Mouse (Mus musculus): ENCODE data around the gene Fgf23. TPM values are rescaled to one million over a fixed set of nuclear protein-coding genes. Genes with fewer than 3 reads are reported as not detected.

Fgf23 gene
- polyA plus RNA-seq, 1 experiment from 2014 or later: 0.11 TPM

- Histone ChIP-seq H3K4me3 (replicated peaks; ENCODE audit: low read length) (peak overlapping the region; percentile 57), H3K9me3 (ENCODE audit: control insufficient read depth, low read length) (no peaks in the 10 kb centered on the region), H3K4me2 (replicated peaks) (peak overlapping the region; percentile 84), H3K9ac (peak overlapping the region; percentile 85), H3K4me1 (replicated peaks; ENCODE audit: control insufficient read depth, insufficient read depth, low read length) (no peaks in the 10 kb centered on the region), H3K27me3 (ENCODE audit: control insufficient read depth, insufficient read depth, low read length) (peaks cover 7% of the 10 kb centered on the region; the same call in 1 of the 2 replicates), H3K27ac (peak overlapping the region; percentile 91), H3K36me3 (replicated peaks; ENCODE audit: control insufficient read depth, insufficient read depth) (no peaks in the 10 kb centered on the region)
- WGBS: 1% methylated on average over 59 of the region's 59 CpGs
- DNase-seq (ENCODE audit: low spot score): peak; percentile 77
- ATAC-seq (ENCODE audit: low FRiP score): peak; percentile 93
These were observed 7.4 kb downstream of the Fgf23 start for GRCm38 (mm10) chr6:127079867-127080731.

GRCm38 (mm10) chr6:127081820-127082219 is 9.1 kb downstream of the Fgf23 start:
- WGBS: 68% methylated on average over 6 of the region's 6 CpGs
- peaks cover 7% of the 10 kb centered on the region; the same call in 1 of the 2 replicates for H3K27me3 ChIP-seq (ENCODE audit: control insufficient read depth, insufficient read depth, low read length)
- no peak for ATAC-seq (ENCODE audit: low FRiP score)

GRCm38 (mm10) chr6:127086739-127087138 is 14.0 kb downstream of the Fgf23 start:
- H3K4me2 ChIP-seq (replicated peaks): no peak overlapping the region
- ATAC-seq (ENCODE audit: low FRiP score) (no peak), DNase-seq (ENCODE audit: low spot score) (no peak)
- H3K9ac ChIP-seq: no peak overlapping the region
- peaks cover 45% of the 10 kb centered on the region for H3K36me3 ChIP-seq (replicated peaks; ENCODE audit: control insufficient read depth, insufficient read depth)
- peaks cover 3% of the 10 kb centered on the region; the same call in 1 of the 2 replicates for H3K27me3 ChIP-seq (ENCODE audit: control insufficient read depth, insufficient read depth, low read length)
- 74% methylated on average over 4 of the region's 4 CpGs for WGBS
- no peak overlapping the region for H3K27ac ChIP-seq
- no peaks in the 10 kb centered on the region for H3K9me3 ChIP-seq (ENCODE audit: control insufficient read depth, low read length)
- H3K4me1 ChIP-seq (replicated peaks; ENCODE audit: control insufficient read depth, insufficient read depth, low read length): no peaks in the 10 kb centered on the region
- H3K4me3 ChIP-seq (replicated peaks; ENCODE audit: low read length): no peak overlapping the region

More at GRCm38 (mm10) chr6:127081820-127082219, 9.1 kb downstream of the Fgf23 start:
- Histone ChIP-seq H3K9ac (no peak overlapping the region), H3K4me1 (replicated peaks; ENCODE audit: control insufficient read depth, insufficient read depth, low read length) (no peaks in the 10 kb centered on the region), H3K9me3 (ENCODE audit: control insufficient read depth, low read length) (no peaks in the 10 kb centered on the region), H3K27ac (no peak overlapping the region), H3K36me3 (replicated peaks; ENCODE audit: control insufficient read depth, insufficient read depth) (no peaks in the 10 kb centered on the region; the same call in 1 of the 2 replicates), H3K4me2 (replicated peaks) (no peak overlapping the region), H3K4me3 (replicated peaks; ENCODE audit: low read length) (no peak overlapping the region)
- no peak for DNase-seq (ENCODE audit: low spot score)

- WGBS: 64% methylated on average over 7 of the region's 7 CpGs
- Histone ChIP-seq H3K4me1 (replicated peaks; ENCODE audit: control insufficient read depth, insufficient read depth, low read length) (no peaks in the 10 kb centered on the region), H3K4me3 (replicated peaks; ENCODE audit: low read length) (no peak overlapping the region), H3K4me2 (replicated peaks) (no peak overlapping the region), H3K27me3 (ENCODE audit: control insufficient read depth, insufficient read depth, low read length) (no peaks in the 10 kb centered on the region), H3K9me3 (ENCODE audit: control insufficient read depth, low read length) (no peaks in the 10 kb centered on the region), H3K36me3 (replicated peaks; ENCODE audit: control insufficient read depth, insufficient read depth) (peaks cover 26% of the 10 kb centered on the region), H3K27ac (no peak overlapping the region), H3K9ac (no peak overlapping the region)
- ATAC-seq (ENCODE audit: low FRiP score) (no peak), DNase-seq (ENCODE audit: low spot score) (no peak)
These were observed 21.9 kb downstream of the Fgf23 start for GRCm38 (mm10) chr6:127094565-127094964.

GRCm38 (mm10) chr6:127103506-127104275 is 31.0 kb downstream of the Fgf23 start:
- Histone ChIP-seq H3K4me2 (replicated peaks) (no peak overlapping the region), H3K4me3 (replicated peaks; ENCODE audit: low read length) (no peak overlapping the region), H3K9me3 (ENCODE audit: control insufficient read depth, low read length) (no peaks in the 10 kb centered on the region), H3K27ac (no peak overlapping the region), H3K4me1 (replicated peaks; ENCODE audit: control insufficient read depth, insufficient read depth, low read length) (peaks cover 7% of the 10 kb centered on the region), H3K36me3 (replicated peaks; ENCODE audit: control insufficient read depth, insufficient read depth) (peaks cover 8% of the 10 kb centered on the region), H3K27me3 (ENCODE audit: control insufficient read depth, insufficient read depth, low read length) (no peaks in the 10 kb centered on the region), H3K9ac (no peak overlapping the region)
- ATAC-seq (ENCODE audit: low FRiP score) (no peak), DNase-seq (ENCODE audit: low spot score) (no peak)
- WGBS: 94% methylated on average over 6 of the region's 6 CpGs

- Histone ChIP-seq H3K9ac (no peak overlapping the region), H3K27ac (no peak overlapping the region), H3K9me3 (ENCODE audit: control insufficient read depth, low read length) (no peaks in the 10 kb centered on the region), H3K36me3 (replicated peaks; ENCODE audit: control insufficient read depth, insufficient read depth) (peaks cover 8% of the 10 kb centered on the region), H3K4me1 (replicated peaks; ENCODE audit: control insufficient read depth, insufficient read depth, low read length) (peaks cover 10% of the 10 kb centered on the region), H3K27me3 (ENCODE audit: control insufficient read depth, insufficient read depth, low read length) (no peaks in the 10 kb centered on the region), H3K4me2 (replicated peaks) (no peak overlapping the region), H3K4me3 (replicated peaks; ENCODE audit: low read length) (no peak overlapping the region)
- ATAC-seq (ENCODE audit: low FRiP score): no peak
- DNase-seq (ENCODE audit: low spot score): no peak
- WGBS: 91% methylated on average over 7 of the region's 7 CpGs
These were observed 31.8 kb downstream of the Fgf23 start for GRCm38 (mm10) chr6:127104396-127105029.

- DNase-seq (ENCODE audit: low spot score) (peak; percentile 39), ATAC-seq (ENCODE audit: low FRiP score) (no peak)
- H3K4me2 ChIP-seq (replicated peaks): no peak overlapping the region
- H3K4me3 ChIP-seq (replicated peaks; ENCODE audit: low read length): no peak overlapping the region
- H3K4me1 ChIP-seq (replicated peaks; ENCODE audit: control insufficient read depth, insufficient read depth, low read length): peaks cover 10% of the 10 kb centered on the region
- WGBS: 69% methylated on average over 6 of the region's 6 CpGs
- no peaks in the 10 kb centered on the region for H3K27me3 ChIP-seq (ENCODE audit: control insufficient read depth, insufficient read depth, low read length)
- H3K36me3 ChIP-seq (replicated peaks; ENCODE audit: control insufficient read depth, insufficient read depth): peaks cover 8% of the 10 kb centered on the region
- no peaks in the 10 kb centered on the region for H3K9me3 ChIP-seq (ENCODE audit: control insufficient read depth, low read length)
- H3K9ac ChIP-seq: no peak overlapping the region
- no peak overlapping the region for H3K27ac ChIP-seq
These were observed 32.4 kb downstream of the Fgf23 start for GRCm38 (mm10) chr6:127105107-127105506.

- Histone ChIP-seq H3K4me2 (replicated peaks) (no peak overlapping the region), H3K27me3 (ENCODE audit: control insufficient read depth, insufficient read depth, low read length) (no peaks in the 10 kb centered on the region), H3K27ac (no peak overlapping the region), H3K4me3 (replicated peaks; ENCODE audit: low read length) (no peak overlapping the region), H3K4me1 (replicated peaks; ENCODE audit: control insufficient read depth, insufficient read depth, low read length) (peaks cover 10% of the 10 kb centered on the region), H3K9me3 (ENCODE audit: control insufficient read depth, low read length) (no peaks in the 10 kb centered on the region), H3K36me3 (replicated peaks; ENCODE audit: control insufficient read depth, insufficient read depth) (no peaks in the 10 kb centered on the region), H3K9ac (no peak overlapping the region)
- no peak for DNase-seq (ENCODE audit: low spot score)
- WGBS: 93% methylated on average over 5 of the region's 5 CpGs
- ATAC-seq (ENCODE audit: low FRiP score): no peak
These were observed 33.5 kb downstream of the Fgf23 start for GRCm38 (mm10) chr6:127106189-127106588.

GRCm38 (mm10) chr6:127106726-127107125 is 34.0 kb downstream of the Fgf23 start:
- H3K9ac ChIP-seq: no peak overlapping the region
- WGBS: 43% methylated on average over 5 of the region's 5 CpGs
- peaks cover 10% of the 10 kb centered on the region for H3K4me1 ChIP-seq (replicated peaks; ENCODE audit: control insufficient read depth, insufficient read depth, low read length)
- no peak overlapping the region for H3K27ac ChIP-seq
- ATAC-seq (ENCODE audit: low FRiP score) (no peak), DNase-seq (ENCODE audit: low spot score) (no peak)
- no peaks in the 10 kb centered on the region for H3K9me3 ChIP-seq (ENCODE audit: control insufficient read depth, low read length)
- H3K27me3 ChIP-seq (ENCODE audit: control insufficient read depth, insufficient read depth, low read length): no peaks in the 10 kb centered on the region
- H3K4me2 ChIP-seq (replicated peaks): no peak overlapping the region
- no peaks in the 10 kb centered on the region for H3K36me3 ChIP-seq (replicated peaks; ENCODE audit: control insufficient read depth, insufficient read depth)
- H3K4me3 ChIP-seq (replicated peaks; ENCODE audit: low read length): no peak overlapping the region
